Mouse (Mus musculus): Measurements from ENCODE around the gene Chst8. TPM values are rescaled to one million over a fixed set of nuclear protein-coding genes. Genes with fewer than 3 reads are reported as not detected.
A peak's percentile ranks its signal among the peaks of the same experiment; 100 is the strongest.

The Chst8 gene
- polyA plus RNA-seq, 1 experiment from 2014 or later: 9.7 TPM

- Histone ChIP-seq H3K4me3 (ENCODE audit: low read depth, low read length) (no peak overlapping the region), H3K4me1 (ENCODE audit: control insufficient read depth, insufficient read depth, low read length) (peaks cover 9% of the 10 kb centered on the region; the same call in 1 of the 2 replicates), H3K27ac (ENCODE audit: low read depth, low read length) (no peak overlapping the region), H3K27me3 (ENCODE audit: control insufficient read depth, insufficient read depth, low read length) (no peaks in the 10 kb centered on the region), H3K4me2 (ENCODE audit: low read depth, low read length) (no peak overlapping the region), H3K9me3 (ENCODE audit: control insufficient read depth, low read length) (no peaks in the 10 kb centered on the region), H3K36me3 (ENCODE audit: control insufficient read depth, insufficient read depth, low read length) (no peaks in the 10 kb centered on the region), H3K9ac (replicated peaks; ENCODE audit: low read depth, low read length) (no peak overlapping the region)
- no peak for ATAC-seq (ENCODE audit: low read depth)
- 78% methylated on average over 8 of the region's 8 CpGs for WGBS
Observed at GRCm38 (mm10) chr7:34743411-34744085, 69.0 kb downstream of the Chst8 start.

- H3K9me3 ChIP-seq (ENCODE audit: control insufficient read depth, low read length): no peaks in the 10 kb centered on the region
- ATAC-seq (ENCODE audit: low read depth): no peak
- H3K4me3 ChIP-seq (ENCODE audit: low read depth, low read length): no peak overlapping the region
- no peaks in the 10 kb centered on the region for H3K36me3 ChIP-seq (ENCODE audit: control insufficient read depth, insufficient read depth, low read length)
- no peak overlapping the region for H3K27ac ChIP-seq (ENCODE audit: low read depth, low read length)
- H3K27me3 ChIP-seq (ENCODE audit: control insufficient read depth, insufficient read depth, low read length): no peaks in the 10 kb centered on the region
- 97% methylated on average over 8 of the region's 8 CpGs for WGBS
- H3K4me2 ChIP-seq (ENCODE audit: low read depth, low read length): no peak overlapping the region
- no peaks in the 10 kb centered on the region for H3K4me1 ChIP-seq (ENCODE audit: control insufficient read depth, insufficient read depth, low read length)
- H3K9ac ChIP-seq (replicated peaks; ENCODE audit: low read depth, low read length): no peak overlapping the region
Observed at GRCm38 (mm10) chr7:34739371-34739770, 73.1 kb downstream of the Chst8 start.

GRCm38 (mm10) chr7:34737206-34737605 is 75.3 kb downstream of the Chst8 start:
- WGBS: 68% methylated on average over 6 of the region's 6 CpGs
- Histone ChIP-seq H3K4me3 (ENCODE audit: low read depth, low read length) (no peak overlapping the region), H3K27me3 (ENCODE audit: control insufficient read depth, insufficient read depth, low read length) (no peaks in the 10 kb centered on the region), H3K36me3 (ENCODE audit: control insufficient read depth, insufficient read depth, low read length) (no peaks in the 10 kb centered on the region), H3K4me1 (ENCODE audit: control insufficient read depth, insufficient read depth, low read length) (no peaks in the 10 kb centered on the region), H3K27ac (ENCODE audit: low read depth, low read length) (no peak overlapping the region), H3K9me3 (ENCODE audit: control insufficient read depth, low read length) (no peaks in the 10 kb centered on the region), H3K9ac (replicated peaks; ENCODE audit: low read depth, low read length) (no peak overlapping the region), H3K4me2 (ENCODE audit: low read depth, low read length) (no peak overlapping the region)
- no peak for ATAC-seq (ENCODE audit: low read depth)

- no peak overlapping the region for H3K9ac ChIP-seq (replicated peaks; ENCODE audit: low read depth, low read length)
- H3K4me2 ChIP-seq (ENCODE audit: low read depth, low read length): no peak overlapping the region
- no peaks in the 10 kb centered on the region for H3K9me3 ChIP-seq (ENCODE audit: control insufficient read depth, low read length)
- no peaks in the 10 kb centered on the region for H3K27me3 ChIP-seq (ENCODE audit: control insufficient read depth, insufficient read depth, low read length)
- ATAC-seq (ENCODE audit: low read depth): no peak
- no peaks in the 10 kb centered on the region for H3K4me1 ChIP-seq (ENCODE audit: control insufficient read depth, insufficient read depth, low read length)
- no peak overlapping the region for H3K27ac ChIP-seq (ENCODE audit: low read depth, low read length)
- H3K4me3 ChIP-seq (ENCODE audit: low read depth, low read length): no peak overlapping the region
- WGBS: 66% methylated on average over 6 of the region's 6 CpGs
- no peaks in the 10 kb centered on the region for H3K36me3 ChIP-seq (ENCODE audit: control insufficient read depth, insufficient read depth, low read length)
Observed at GRCm38 (mm10) chr7:34734348-34734747, 78.2 kb downstream of the Chst8 start.

- no peak for ATAC-seq (ENCODE audit: low read depth)
Observed at GRCm38 (mm10) chr7:34728931-34729330, 83.6 kb downstream of the Chst8 start.

GRCm38 (mm10) chr7:34725206-34725605 is 87.3 kb downstream of the Chst8 start:
- ATAC-seq (ENCODE audit: low read depth): no peak
- Histone ChIP-seq H3K27ac (ENCODE audit: low read depth, low read length) (no peak overlapping the region), H3K4me2 (ENCODE audit: low read depth, low read length) (no peak overlapping the region), H3K4me3 (ENCODE audit: low read depth, low read length) (no peak overlapping the region), H3K9me3 (ENCODE audit: control insufficient read depth, low read length) (no peaks in the 10 kb centered on the region), H3K27me3 (ENCODE audit: control insufficient read depth, insufficient read depth, low read length) (no peaks in the 10 kb centered on the region), H3K4me1 (ENCODE audit: control insufficient read depth, insufficient read depth, low read length) (no peaks in the 10 kb centered on the region), H3K36me3 (ENCODE audit: control insufficient read depth, insufficient read depth, low read length) (no peaks in the 10 kb centered on the region), H3K9ac (replicated peaks; ENCODE audit: low read depth, low read length) (no peak overlapping the region)
- 90% methylated on average over 4 of the region's 4 CpGs for WGBS

More at GRCm38 (mm10) chr7:34728931-34729330, 83.6 kb downstream of the Chst8 start:
- H3K36me3 ChIP-seq (ENCODE audit: control insufficient read depth, insufficient read depth, low read length): no peaks in the 10 kb centered on the region
- H3K4me3 ChIP-seq (ENCODE audit: low read depth, low read length): no peak overlapping the region
- WGBS: 43% methylated on average over 6 of the region's 6 CpGs
- H3K27ac ChIP-seq (ENCODE audit: low read depth, low read length): no peak overlapping the region
- H3K9ac ChIP-seq (replicated peaks; ENCODE audit: low read depth, low read length): no peak overlapping the region
- no peak overlapping the region for H3K4me2 ChIP-seq (ENCODE audit: low read depth, low read length)
- H3K4me1 ChIP-seq (ENCODE audit: control insufficient read depth, insufficient read depth, low read length): no peaks in the 10 kb centered on the region
- no peaks in the 10 kb centered on the region for H3K9me3 ChIP-seq (ENCODE audit: control insufficient read depth, low read length)
- H3K27me3 ChIP-seq (ENCODE audit: control insufficient read depth, insufficient read depth, low read length): no peaks in the 10 kb centered on the region

- Histone ChIP-seq H3K9me3 (ENCODE audit: control insufficient read depth, low read length) (no peaks in the 10 kb centered on the region), H3K9ac (replicated peaks; ENCODE audit: low read depth, low read length) (no peak overlapping the region), H3K4me3 (ENCODE audit: low read depth, low read length) (no peak overlapping the region), H3K4me2 (ENCODE audit: low read depth, low read length) (no peak overlapping the region), H3K27me3 (ENCODE audit: control insufficient read depth, insufficient read depth, low read length) (no peaks in the 10 kb centered on the region), H3K27ac (ENCODE audit: low read depth, low read length) (peak overlapping the region; percentile 29), H3K4me1 (ENCODE audit: control insufficient read depth, insufficient read depth, low read length) (no peaks in the 10 kb centered on the region), H3K36me3 (ENCODE audit: control insufficient read depth, insufficient read depth, low read length) (no peaks in the 10 kb centered on the region)
- no peak for ATAC-seq (ENCODE audit: low read depth)
- 55% methylated on average over 11 of the region's 11 CpGs for WGBS
Observed at GRCm38 (mm10) chr7:34722551-34723230, 89.8 kb downstream of the Chst8 start.

- no peak for ATAC-seq (ENCODE audit: low read depth)
- no peaks in the 10 kb centered on the region for H3K36me3 ChIP-seq (ENCODE audit: control insufficient read depth, insufficient read depth, low read length)
- no peak overlapping the region for H3K9ac ChIP-seq (replicated peaks; ENCODE audit: low read depth, low read length)
- WGBS: 32% methylated on average over 8 of the region's 8 CpGs
- H3K27ac ChIP-seq (ENCODE audit: low read depth, low read length): peak overlapping the region; percentile 29; the same call in 1 of the 2 replicates
- no peak overlapping the region for H3K4me3 ChIP-seq (ENCODE audit: low read depth, low read length)
- no peaks in the 10 kb centered on the region for H3K9me3 ChIP-seq (ENCODE audit: control insufficient read depth, low read length)
- no peak overlapping the region for H3K4me2 ChIP-seq (ENCODE audit: low read depth, low read length)
- peaks cover 3% of the 10 kb centered on the region; the same call in 1 of the 2 replicates for H3K4me1 ChIP-seq (ENCODE audit: control insufficient read depth, insufficient read depth, low read length)
- no peaks in the 10 kb centered on the region for H3K27me3 ChIP-seq (ENCODE audit: control insufficient read depth, insufficient read depth, low read length)
Observed at GRCm38 (mm10) chr7:34722151-34722550, 90.4 kb downstream of the Chst8 start.

GRCm38 (mm10) chr7:34721650-34722048 is 90.9 kb downstream of the Chst8 start:
- WGBS: 8% methylated on average over 5 of the region's 5 CpGs
- H3K4me1 ChIP-seq (ENCODE audit: control insufficient read depth, insufficient read depth, low read length): peaks cover 8% of the 10 kb centered on the region; the same call in 1 of the 2 replicates
- ATAC-seq (ENCODE audit: low read depth): no peak
- peak overlapping the region; percentile 16; the same call in 1 of the 2 replicates for H3K27ac ChIP-seq (ENCODE audit: low read depth, low read length)
- H3K4me3 ChIP-seq (ENCODE audit: low read depth, low read length): no peak overlapping the region
- H3K4me2 ChIP-seq (ENCODE audit: low read depth, low read length): no peak overlapping the region
- H3K9me3 ChIP-seq (ENCODE audit: control insufficient read depth, low read length): no peaks in the 10 kb centered on the region
- no peaks in the 10 kb centered on the region for H3K36me3 ChIP-seq (ENCODE audit: control insufficient read depth, insufficient read depth, low read length)
- H3K27me3 ChIP-seq (ENCODE audit: control insufficient read depth, insufficient read depth, low read length): no peaks in the 10 kb centered on the region
- no peak overlapping the region for H3K9ac ChIP-seq (replicated peaks; ENCODE audit: low read depth, low read length)

Measured in neural tube, embryonic 14.5 days (tissue).